Mouse (Mus musculus): ENCODE measurements at regions not wholly inside any gene's neighbourhood (a gene's known extent, or its start where the extent isn't known, plus 50 kb on each side); places are given as distances from the start of the nearest gene placed in this dataset.

DNA sequence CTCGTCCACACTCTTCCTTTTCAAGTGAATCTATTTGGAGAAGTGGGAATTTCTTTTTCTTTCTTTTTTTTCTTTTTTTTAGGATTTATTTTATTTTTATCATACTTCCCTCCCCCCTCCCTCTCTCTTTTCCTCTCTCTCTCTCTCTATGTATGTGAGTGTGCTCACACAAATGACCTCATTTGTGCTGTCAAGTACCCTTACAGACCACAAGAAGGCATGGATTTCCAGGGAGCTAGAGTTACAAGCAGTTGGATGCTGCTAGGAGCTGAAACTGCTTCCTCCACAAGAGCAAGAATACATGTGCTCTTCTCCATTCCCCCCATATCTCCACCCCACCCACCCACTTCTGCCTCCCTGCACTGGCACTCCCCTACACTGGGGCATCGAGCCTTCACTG, 94.6 kb upstream of the Man2a1 start:
- TF ChIP-seq CTCF (IDR thresholded peaks at IDR 0.05; ENCODE audit: control insufficient read depth, insufficient read depth, low read length) (no peak), POLR2A (IDR thresholded peaks at IDR 0.05; ENCODE audit: borderline replicate concordance, control insufficient read depth, low read depth, low read length) (no peak)

Data from bone marrow, adult 2 months (tissue).